Mouse (Mus musculus): ENCODE measurements around the gene Sema4b. TPM values are rescaled to one million over a fixed set of nuclear protein-coding genes. Genes with fewer than 3 reads are reported as not detected.

Gene Sema4b
- total RNA-seq, 2 experiments from 2014 or later = 1.6 to 2.5 TPM

GRCm38 (mm10) chr7:80177438-80177837 is 9.2 kb upstream of the Sema4b start:
- no peak for DNase-seq

DNA sequence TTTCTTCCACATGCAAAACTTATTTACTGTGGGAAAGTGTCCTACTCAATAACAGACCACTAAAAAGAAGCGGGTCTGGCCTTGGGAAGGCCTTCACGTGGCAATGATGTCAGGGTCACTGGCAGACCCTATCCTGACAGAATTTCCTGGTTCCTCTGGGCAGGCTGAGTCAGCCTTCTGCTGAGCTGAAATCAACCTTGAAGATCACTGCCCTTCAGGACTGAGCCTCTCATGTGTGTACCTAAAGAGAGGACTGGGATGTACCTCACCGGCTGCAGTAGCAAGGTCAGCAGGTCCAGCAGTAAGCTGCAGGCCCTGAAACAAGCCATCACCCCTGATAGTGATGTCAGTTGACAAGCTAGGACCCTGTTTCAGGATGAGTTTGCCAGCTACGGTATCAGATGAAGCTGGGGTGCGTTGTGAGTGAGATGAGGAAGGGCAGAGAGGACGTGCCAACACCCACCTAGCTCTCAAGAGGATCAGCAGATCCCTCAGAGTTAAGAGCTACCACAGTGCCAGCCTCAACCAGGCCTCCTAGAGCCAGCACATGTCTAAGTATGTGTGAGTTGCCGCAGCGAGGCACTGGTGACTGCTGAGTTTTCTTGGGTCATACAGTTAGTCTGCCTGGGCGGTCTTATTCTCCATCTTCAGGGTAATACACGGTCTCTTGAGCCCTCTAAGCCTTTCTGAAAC is 8.5 kb upstream of the Sema4b start:
- DNase-seq = no peak

- no peak for DNase-seq
These were observed 7.3 kb upstream of the Sema4b start for GRCm38 (mm10) chr7:80179327-80179726.

- no peak for DNase-seq
These were observed 6.9 kb upstream of the Sema4b start for GRCm38 (mm10) chr7:80179790-80180189.

GRCm38 (mm10) chr7:80180202-80180601 is 6.4 kb upstream of the Sema4b start:
- DNase-seq = no peak

- DNase-seq = no peak
These were observed 5.6 kb upstream of the Sema4b start for GRCm38 (mm10) chr7:80181078-80181477.

DNA sequence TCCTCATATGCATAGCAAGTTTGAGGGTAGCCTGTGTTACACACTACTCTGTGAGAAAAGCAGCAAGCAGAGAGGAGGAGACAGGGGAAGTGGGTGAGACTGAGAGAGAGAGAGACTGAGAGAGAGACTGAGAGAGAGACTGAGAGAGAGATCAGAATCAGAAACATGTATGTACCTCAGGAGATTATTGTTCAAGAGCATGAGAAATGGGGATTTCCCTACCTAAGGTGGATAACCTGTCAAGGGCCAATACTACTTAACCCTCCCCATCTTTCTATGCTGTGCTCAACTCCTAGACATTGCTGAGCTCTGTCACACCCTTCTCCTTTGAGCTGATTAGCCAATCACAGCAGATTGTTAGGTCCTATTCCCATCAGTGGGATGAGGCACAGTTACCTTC is 4.5 kb upstream of the Sema4b start:
- no peak for DNase-seq

- DNase-seq = no peak
These were observed 3.2 kb upstream of the Sema4b start for GRCm38 (mm10) chr7:80183466-80183865.

DNA sequence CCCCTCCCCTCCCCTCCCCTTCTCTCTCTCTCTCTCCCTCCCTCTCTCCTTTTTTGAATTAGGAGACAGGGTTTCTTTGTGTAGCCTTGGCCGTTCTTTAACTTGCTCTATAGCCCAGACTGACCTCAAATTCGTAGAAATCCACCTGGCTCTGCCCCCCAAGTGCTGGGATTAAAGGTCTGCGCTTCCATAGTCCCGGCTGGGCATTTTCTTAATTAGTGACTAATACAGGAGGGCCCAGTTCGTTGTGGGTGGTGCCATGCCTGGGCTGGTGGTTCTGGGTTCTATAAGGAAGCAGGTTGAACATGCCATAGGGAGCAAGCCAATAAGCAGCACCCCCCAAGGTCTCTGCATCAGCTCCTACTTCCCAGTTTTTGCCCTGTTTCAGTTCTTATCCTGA is 2.7 kb upstream of the Sema4b start:
- DNase-seq = no peak

DNA sequence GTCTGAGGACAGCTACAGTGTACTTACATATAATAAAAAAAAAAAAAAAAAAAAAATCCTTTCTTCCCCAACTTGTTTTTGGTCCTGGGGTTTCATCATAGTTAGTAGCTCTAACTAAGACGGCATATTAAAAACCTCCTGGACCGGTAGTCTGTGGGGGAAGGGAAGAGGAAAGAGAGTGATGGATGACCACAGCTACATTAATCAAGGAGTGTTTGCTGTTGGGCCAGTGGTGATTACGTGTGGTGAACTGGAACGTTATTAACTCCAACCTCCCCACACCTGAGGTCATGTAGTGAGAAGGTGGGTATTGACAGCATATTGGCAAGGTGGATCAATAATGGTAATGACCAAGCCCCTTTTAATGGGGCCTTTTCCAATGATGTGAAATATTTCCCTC is 2.1 kb upstream of the Sema4b start:
- no peak for DNase-seq

DNA sequence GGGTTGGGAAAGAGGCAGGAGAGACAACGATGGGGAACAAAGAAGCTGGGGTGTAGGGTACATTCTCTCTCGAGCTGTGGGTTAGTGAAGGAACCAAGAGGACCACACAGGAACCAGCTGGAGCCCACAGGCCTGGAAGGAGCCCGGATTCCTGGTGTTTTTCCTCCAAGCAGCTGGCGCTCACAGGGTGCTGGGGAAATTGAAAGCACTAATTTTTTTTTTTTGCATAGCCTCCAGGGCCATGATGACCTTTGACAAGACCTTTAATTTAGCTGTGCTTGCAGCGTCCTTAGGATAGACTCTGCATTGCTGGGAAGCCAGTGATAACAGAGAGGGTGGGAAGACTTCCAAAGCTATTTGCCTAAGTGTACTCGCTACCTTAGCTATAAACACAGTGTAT is 1.7 kb upstream of the Sema4b start:
- no peak for DNase-seq

GRCm38 (mm10) chr7:80186021-80186420 is 620 bp upstream of the Sema4b start:
- peak; percentile 47 for DNase-seq

DNA sequence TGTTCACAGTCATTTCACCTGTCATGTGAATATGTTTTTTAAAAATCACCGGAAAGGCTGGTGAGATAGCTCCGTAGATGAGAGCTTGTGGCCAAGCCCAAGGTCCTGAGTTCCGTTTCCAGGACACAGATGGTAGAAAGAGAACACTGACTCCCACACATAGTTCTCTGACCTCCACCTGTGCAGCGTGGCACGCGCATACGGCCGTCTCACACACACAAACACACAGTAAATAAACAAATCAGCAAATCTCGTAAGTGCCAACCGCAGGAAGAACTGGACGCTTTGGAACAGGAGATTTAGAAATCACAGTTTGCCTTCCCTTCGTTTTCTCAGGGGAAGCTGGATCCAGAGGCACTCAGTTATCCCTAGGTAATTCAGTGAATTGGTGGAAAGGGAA is 860 bp downstream of the Sema4b start:
- no peak for DNase-seq

- DNase-seq = no peak
These were observed 2.0 kb downstream of the Sema4b start for GRCm38 (mm10) chr7:80188579-80189125.

DNA sequence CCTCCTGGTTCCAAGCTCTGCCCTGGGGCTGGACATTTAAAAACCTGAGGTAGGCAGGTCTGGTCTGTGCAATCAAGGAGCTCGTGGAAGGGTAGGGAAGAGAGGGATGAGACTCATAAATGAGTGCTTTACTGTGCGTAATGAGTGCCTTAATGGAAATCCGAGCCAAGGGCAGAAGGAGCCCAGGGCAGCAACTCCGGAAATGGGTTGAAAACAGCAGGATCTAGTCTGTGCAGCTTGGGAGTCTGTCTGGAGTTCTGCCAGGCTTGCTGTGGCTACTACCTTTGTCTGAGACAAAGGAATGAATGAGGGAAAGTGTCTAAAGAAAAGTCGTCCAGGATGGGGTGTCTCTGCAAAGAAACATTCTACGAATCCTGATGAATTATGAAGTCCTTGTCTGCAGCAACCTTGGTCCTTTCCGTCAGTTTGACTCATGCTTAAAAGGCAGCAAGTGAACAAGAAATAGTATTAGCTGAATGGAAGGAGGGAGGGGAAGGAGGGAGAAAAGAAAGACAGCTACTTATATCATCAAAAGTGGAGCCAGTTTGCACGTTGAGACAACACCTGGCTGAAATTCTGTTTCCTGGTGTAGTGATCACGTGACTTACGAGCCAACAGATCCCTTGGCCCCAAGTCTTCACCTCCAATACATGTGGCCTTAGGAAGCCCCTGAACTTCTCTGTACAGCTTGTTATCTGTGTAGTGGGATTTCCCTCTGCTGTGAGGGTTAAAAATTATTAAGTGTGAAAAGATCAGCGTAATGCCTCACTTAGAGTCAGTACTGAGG is 2.7 kb downstream of the Sema4b start:
- DNase-seq = no peak

- DNase-seq = no peak
These were observed 4.8 kb downstream of the Sema4b start for GRCm38 (mm10) chr7:80191455-80191854.

GRCm38 (mm10) chr7:80192226-80193061 is 5.8 kb downstream of the Sema4b start:
- peak; percentile 75 for DNase-seq

DNA sequence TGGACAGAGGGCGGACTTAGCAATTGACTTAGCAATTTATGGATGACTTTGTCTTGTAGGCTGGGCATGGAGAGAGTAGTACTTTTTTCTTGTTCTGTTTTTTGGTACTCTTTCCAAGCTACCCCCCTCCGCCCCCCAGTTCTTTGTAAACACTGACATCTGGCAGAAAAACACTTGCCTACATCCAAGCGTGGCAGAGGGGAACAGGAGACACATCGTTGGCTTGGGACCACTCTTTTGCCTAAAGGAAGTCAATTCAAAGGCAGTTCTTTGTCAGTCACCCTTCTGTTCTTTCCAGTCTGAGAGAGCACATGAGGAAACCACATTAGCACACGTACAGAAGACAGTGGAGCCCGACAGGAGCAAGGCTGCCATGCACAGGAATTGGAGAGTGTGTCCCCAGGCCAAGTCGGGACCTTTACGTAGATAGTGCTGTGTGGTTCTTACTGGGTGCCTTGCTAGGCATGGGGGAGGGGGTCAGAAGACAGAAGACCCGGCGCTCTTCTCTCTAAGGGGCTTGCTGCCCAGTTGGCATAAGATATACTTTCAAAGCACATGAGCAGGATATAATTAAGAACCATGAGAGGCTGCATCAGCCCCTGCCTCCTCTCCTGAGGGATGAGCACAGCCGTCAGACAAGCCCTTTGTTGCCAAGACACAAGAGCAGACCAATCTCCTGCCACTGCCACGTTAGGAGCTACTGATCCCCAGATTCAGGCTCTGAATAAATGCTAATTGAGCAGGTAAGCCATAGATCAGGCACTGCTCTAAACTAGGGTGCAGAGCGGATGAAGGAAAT is 7.5 kb downstream of the Sema4b start:
- no peak for DNase-seq

DNA sequence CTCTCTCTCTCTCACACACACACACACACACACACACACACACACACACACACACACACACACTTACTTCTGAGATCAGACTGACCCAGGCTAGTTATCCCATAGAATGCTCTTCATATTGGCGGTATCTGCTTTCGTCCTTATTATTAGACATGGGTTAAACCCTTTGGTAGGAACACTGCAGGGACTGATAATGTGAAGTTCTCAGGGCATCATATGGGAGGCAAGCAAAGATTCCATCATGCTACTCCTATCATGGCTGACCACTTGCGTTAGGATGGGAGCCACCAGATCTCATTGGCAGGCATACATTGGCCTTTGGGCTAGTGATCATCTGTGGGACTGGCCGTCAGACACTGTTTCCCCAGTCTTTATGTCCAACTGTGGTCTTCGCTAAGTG is 8.5 kb downstream of the Sema4b start:
- DNase-seq = no peak

GRCm38 (mm10) chr7:80195576-80196263 is 9.1 kb downstream of the Sema4b start:
- DNase-seq = no peak

DNA sequence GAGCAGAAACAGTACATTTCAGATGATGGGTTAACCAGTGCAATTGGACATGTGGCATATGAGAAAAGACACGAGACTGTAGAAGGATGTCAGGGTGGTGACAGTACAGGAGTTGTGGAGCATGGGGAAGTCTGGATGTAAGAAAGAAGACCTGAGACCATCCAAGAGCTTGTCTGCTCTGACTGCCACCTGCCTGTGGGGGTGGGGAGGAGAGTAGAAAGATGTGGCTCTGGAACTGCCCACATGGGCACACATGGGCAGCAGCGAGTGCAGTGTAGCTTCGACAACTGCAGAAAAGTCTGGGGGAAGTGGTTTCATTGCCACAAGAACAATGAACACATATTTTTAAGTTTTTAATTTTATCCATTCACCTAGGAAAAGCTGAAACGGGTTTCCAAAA is 10.7 kb downstream of the Sema4b start:
- no peak for DNase-seq
